Mouse (Mus musculus) E14TG2a.4 (cell line): ENCODE results near the gene Fam3b.

Experiments
- H3K27me3 ChIP-seq: 2 replicates; pipeline ENCODE4 v1.6.1; 2014; ENCODE audit warnings: low read length, control low read depth; ENCODE audit not compliant: insufficient read depth
- H3K36me3 ChIP-seq: 2 replicates; pipeline ENCODE4 v1.6.1; 2014; ENCODE audit warnings: low read length, control low read depth; ENCODE audit not compliant: insufficient read depth
- H3K4me1 ChIP-seq: replicated peaks from 2 replicates; pipeline ENCODE4 v1.6.1; 2014; ENCODE audit warnings: low read depth, low read length, control low read depth
- H3K4me3 ChIP-seq: replicated peaks from 2 replicates; pipeline ENCODE4 v1.5.1; 2014; ENCODE audit warnings: mild to moderate bottlenecking, low read length
- H3K9me3 ChIP-seq: 2 replicates; pipeline ENCODE4 v1.6.1; 2014; ENCODE audit warnings: low read length, control low read depth
- CTCF ChIP-seq: conservative IDR thresholded peaks from 2 replicates; pipeline ENCODE4 v1.5.1; 2014; ENCODE audit warnings: low read length
- NANOG ChIP-seq: IDR thresholded peaks from 2 replicates; pipeline ENCODE4 v1.6.1; 2014; ENCODE audit warnings: borderline replicate concordance, low read length, mixed read lengths
- POU5F1 ChIP-seq: IDR thresholded peaks from 2 replicates; pipeline ENCODE4 v1.6.1; 2014; ENCODE audit warnings: low read length, borderline replicate concordance

Gene Fam3b

DNA sequence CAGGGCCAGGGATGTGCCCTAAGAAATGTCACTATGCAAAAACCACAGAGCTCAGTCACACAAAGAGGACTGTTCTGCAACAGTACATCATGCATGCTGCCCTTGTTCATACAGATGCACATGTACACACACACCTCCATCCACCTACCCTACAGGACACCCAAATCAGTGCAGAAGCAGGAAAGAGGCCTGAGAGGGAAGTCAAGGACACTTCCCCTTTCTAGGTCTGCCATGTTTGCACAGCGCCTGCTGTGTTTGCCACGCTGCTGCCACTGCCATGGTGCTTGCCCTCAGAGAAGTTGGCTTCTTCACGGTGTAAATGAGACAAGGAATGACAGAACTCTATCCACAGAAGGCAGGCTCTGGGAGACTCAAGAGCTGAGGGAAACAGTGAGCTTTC is 10.8 kb downstream of the Fam3b start:
- TF ChIP-seq CTCF (no peak), POU5F1 (no peak)
- no peaks in the 10 kb centered on the region for H3K27me3 ChIP-seq
- H3K4me1 ChIP-seq: no peaks in the 10 kb centered on the region
- H3K36me3 ChIP-seq: no peaks in the 10 kb centered on the region
- no peak overlapping the region for H3K4me3 ChIP-seq
- peaks cover 40% of the 10 kb centered on the region for H3K9me3 ChIP-seq

- no peaks in the 10 kb centered on the region for H3K27me3 ChIP-seq
- H3K36me3 ChIP-seq: no peaks in the 10 kb centered on the region
- peaks cover 18% of the 10 kb centered on the region for H3K4me1 ChIP-seq
- H3K4me3 ChIP-seq: no peak overlapping the region
- peaks cover 40% of the 10 kb centered on the region for H3K9me3 ChIP-seq
- no peak for TF ChIP-seq NANOG
- TF ChIP-seq CTCF: no peak
- TF ChIP-seq POU5F1: no peak
Measured at GRCm38 (mm10) chr16:97500901-97501300, 13.7 kb downstream of the Fam3b start.

DNA sequence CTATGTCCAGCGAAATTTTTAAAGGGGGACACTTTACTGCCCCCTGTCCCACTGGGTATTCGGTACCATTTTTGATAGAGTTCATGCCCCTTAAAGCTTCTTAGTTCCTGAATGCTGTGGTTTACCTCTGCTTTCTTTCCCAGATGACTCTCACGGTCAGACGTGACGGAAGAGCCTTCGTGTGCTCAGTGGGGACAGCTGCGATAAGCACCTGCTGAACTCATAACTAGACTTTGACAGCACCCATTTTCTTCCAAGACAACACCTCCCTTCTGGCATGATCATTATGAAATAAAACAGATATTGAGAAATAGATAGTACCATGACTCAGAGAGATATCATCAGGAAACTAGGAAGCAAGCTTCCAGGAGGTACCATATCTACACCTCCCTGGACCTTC is 15.2 kb downstream of the Fam3b start:
- Histone ChIP-seq H3K9me3 (peaks cover 40% of the 10 kb centered on the region), H3K4me3 (no peak overlapping the region), H3K36me3 (no peaks in the 10 kb centered on the region), H3K27me3 (no peaks in the 10 kb centered on the region), H3K4me1 (peaks cover 21% of the 10 kb centered on the region)
- TF ChIP-seq NANOG: no peak
- no peak for TF ChIP-seq CTCF
- no peak for TF ChIP-seq POU5F1

DNA sequence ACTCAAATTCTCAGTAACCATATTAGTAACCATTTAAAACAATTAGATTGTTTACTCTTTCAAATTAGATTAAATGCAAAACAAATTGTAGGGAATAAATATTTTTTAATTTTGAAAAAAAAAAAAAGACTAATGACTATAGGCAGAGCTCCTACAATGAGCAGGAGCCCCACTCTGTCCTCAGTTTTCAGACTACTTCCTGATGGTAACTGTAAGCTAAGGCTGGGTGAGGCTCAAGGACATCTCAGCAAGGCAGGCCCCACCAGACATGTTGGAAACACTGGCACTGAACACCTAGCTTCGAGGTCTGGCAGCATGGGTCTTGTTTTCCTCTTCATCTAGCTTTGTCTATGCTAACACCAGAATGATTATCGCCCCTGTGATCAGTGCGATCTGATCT is 16.5 kb downstream of the Fam3b start:
- peaks cover 21% of the 10 kb centered on the region for H3K4me1 ChIP-seq
- H3K27me3 ChIP-seq: no peaks in the 10 kb centered on the region
- no peak for TF ChIP-seq CTCF
- TF ChIP-seq NANOG: no peak
- no peak for TF ChIP-seq POU5F1
- H3K4me3 ChIP-seq: no peak overlapping the region
- no peaks in the 10 kb centered on the region for H3K36me3 ChIP-seq
- H3K9me3 ChIP-seq: peaks cover 27% of the 10 kb centered on the region

- Histone ChIP-seq H3K36me3 (no peaks in the 10 kb centered on the region), H3K4me1 (peaks cover 21% of the 10 kb centered on the region), H3K9me3 (peaks cover 23% of the 10 kb centered on the region)
Measured at GRCm38 (mm10) chr16:97497682-97498081, 16.9 kb downstream of the Fam3b start.

DNA sequence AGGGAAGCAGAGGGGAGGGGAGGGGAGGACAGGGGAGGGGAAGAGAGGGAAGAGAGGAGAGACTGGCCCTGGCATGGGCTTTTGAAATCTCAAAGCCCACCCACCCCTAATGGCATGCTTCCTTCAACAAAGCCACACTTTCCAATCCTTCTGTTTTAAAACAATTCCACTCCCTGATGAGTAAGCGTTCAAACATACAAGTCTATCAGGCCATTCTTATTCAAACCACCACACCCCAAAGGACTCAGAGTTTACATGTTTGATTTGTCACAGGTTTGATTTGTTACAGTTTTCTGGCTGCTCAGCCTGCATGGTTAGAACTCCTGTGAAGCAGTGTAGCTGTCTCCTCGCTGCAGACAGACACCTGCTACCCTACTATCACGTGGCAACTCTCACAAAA is 18.6 kb downstream of the Fam3b start:
- TF ChIP-seq POU5F1: no peak
- no peak for TF ChIP-seq CTCF
- peak; percentile 57; the same call in 1 of the 2 replicates for TF ChIP-seq NANOG
- Histone ChIP-seq H3K9me3 (0 out of 2 replicates have a peak, but pooled peaks cover 6% of the 10 kb centered on the region), H3K4me3 (no peak overlapping the region), H3K4me1 (peaks cover 21% of the 10 kb centered on the region), H3K27me3 (no peaks in the 10 kb centered on the region), H3K36me3 (no peaks in the 10 kb centered on the region)

More at GRCm38 (mm10) chr16:97497682-97498081, 16.9 kb downstream of the Fam3b start:
- no peak for TF ChIP-seq CTCF
- TF ChIP-seq NANOG: no peak
- TF ChIP-seq POU5F1: no peak
- H3K27me3 ChIP-seq: no peaks in the 10 kb centered on the region
- H3K4me3 ChIP-seq: no peak overlapping the region

- H3K4me3 ChIP-seq: no peak overlapping the region
- no peaks in the 10 kb centered on the region for H3K27me3 ChIP-seq
- TF ChIP-seq POU5F1: no peak
- TF ChIP-seq CTCF: no peak
- TF ChIP-seq NANOG: no peak
- H3K36me3 ChIP-seq: no peaks in the 10 kb centered on the region
- H3K4me1 ChIP-seq: peaks cover 12% of the 10 kb centered on the region
- no peaks in the 10 kb centered on the region for H3K9me3 ChIP-seq
Measured at GRCm38 (mm10) chr16:97492369-97492768, 22.2 kb downstream of the Fam3b start.

DNA sequence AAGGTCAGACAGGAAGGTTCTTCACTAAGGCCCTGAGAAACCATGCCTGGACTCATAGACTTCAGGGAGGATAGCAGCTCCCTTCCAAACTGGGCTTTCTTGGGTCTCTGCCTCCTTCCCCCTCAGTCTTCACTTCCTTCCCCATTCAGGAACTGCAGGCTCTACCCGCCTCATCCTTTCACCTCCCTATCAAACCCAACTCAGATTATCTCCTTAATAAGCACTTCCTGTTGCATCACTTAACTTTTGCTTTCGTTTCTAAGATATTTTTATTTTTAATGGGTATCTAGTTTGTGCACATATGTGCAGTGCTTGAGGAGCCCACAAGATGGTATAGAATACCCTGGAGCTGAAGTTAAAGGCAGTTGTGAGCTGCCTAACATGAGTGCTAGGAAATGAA is 36.0 kb downstream of the Fam3b start:
- no peaks in the 10 kb centered on the region for H3K4me1 ChIP-seq
- H3K9me3 ChIP-seq: no peaks in the 10 kb centered on the region
- no peak for TF ChIP-seq NANOG
- no peak for TF ChIP-seq CTCF
- TF ChIP-seq POU5F1: no peak
- no peak overlapping the region for H3K4me3 ChIP-seq
- H3K27me3 ChIP-seq: no peaks in the 10 kb centered on the region
- no peaks in the 10 kb centered on the region for H3K36me3 ChIP-seq

DNA sequence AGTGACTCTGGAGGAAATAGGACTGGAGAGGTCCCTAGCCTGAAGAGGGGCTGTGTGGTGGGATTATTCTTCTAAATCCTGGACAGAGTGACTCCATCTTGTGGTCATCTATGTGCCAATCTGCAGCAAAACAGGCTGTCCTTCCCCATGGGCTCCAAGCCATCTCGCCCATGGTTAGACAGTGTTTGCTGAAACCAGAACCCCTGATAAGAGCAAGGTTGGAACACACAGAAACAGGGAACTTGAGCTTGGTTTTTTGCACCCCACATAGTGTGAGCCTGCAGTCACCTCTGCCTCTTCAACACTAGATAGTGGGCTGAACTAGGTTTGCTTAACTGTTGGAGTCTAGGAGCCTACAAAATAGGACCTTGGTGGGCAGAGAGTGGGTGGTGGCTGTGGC is 38.1 kb downstream of the Fam3b start:
- no peak overlapping the region for H3K4me3 ChIP-seq
- no peaks in the 10 kb centered on the region for H3K4me1 ChIP-seq
- H3K36me3 ChIP-seq: no peaks in the 10 kb centered on the region
- no peaks in the 10 kb centered on the region for H3K9me3 ChIP-seq
- TF ChIP-seq NANOG (no peak), CTCF (no peak), POU5F1 (no peak)
- no peaks in the 10 kb centered on the region for H3K27me3 ChIP-seq
